Mouse (Mus musculus): Measurements from ENCODE around the gene Frmpd1. TPM values are rescaled to one million over a fixed set of nuclear protein-coding genes. Genes with fewer than 3 reads are reported as not detected.

Gene Frmpd1
- total and polyA plus RNA-seq, 3 experiments = 0.23 to 0.47 TPM; not detected in 1

GRCm38 (mm10) chr4:45261551-45261950 lies 76.9 kb downstream of the Frmpd1 start:
- Histone ChIP-seq H3K79me2 (ENCODE audit: control insufficient read depth, insufficient read depth, low read length, poor library complexity) (no peaks in the 10 kb centered on the region), H3K27ac (ENCODE audit: control insufficient read depth, low read depth, low read length) (no peak overlapping the region), H3K4me1 (ENCODE audit: control insufficient read depth in 1 of 2, insufficient read depth in 2 of 2, low read length in 2 of 2) (no peaks in the 10 kb centered on the region), H3K4me3 (ENCODE audit: control insufficient read depth in 1 of 2, insufficient read depth in 1 of 2, low read depth in 2 of 2, low read length in 2 of 2) (no peak overlapping the region), H3K27me3 (ENCODE audit: control insufficient read depth in 1 of 2, insufficient read depth in 2 of 2, low read length in 2 of 2) (peaks cover 8 to 16% of the 10 kb centered on the region in 2 experiments; a peak in 3 of 4 replicates), H3K9ac (ENCODE audit: control insufficient read depth, low read depth, low read length, poor library complexity, severe bottlenecking) (no peak overlapping the region), H3K36me3 (ENCODE audit: control insufficient read depth in 1 of 2, insufficient read depth in 2 of 2, low read length in 2 of 2) (no peaks in the 10 kb centered on the region), H3K9me3 (replicated peaks; ENCODE audit: insufficient read depth, low read length) (no peaks in the 10 kb centered on the region)
- DNase-seq (ENCODE audit: low read depth, low spot score) = no peak
- TF ChIP-seq HCFC1 (IDR thresholded peaks at IDR 0.05; ENCODE audit: low read depth, low read length) (no peak), USF1 (IDR thresholded peaks at IDR 0.05; ENCODE audit: low read depth, low read length) (no peak), NELFE (IDR thresholded peaks at IDR 0.05; ENCODE audit: low read depth, low read length) (no peak), UBTF (IDR thresholded peaks at IDR 0.05; ENCODE audit: borderline replicate concordance, insufficient read depth, low read depth, low read length) (no peak), USF2 (IDR thresholded peaks at IDR 0.05; ENCODE audit: borderline replicate concordance in 1 of 2, insufficient read depth in 1 of 2, low read depth in 1 of 2, low read length in 2 of 2) (no peak), ZMIZ1 (IDR thresholded peaks at IDR 0.05; ENCODE audit: low read depth, low read length) (no peak), SIN3A (IDR thresholded peaks at IDR 0.05; ENCODE audit: low read length) (no peak), POLR2AphosphoS5 (IDR thresholded peaks at IDR 0.05; ENCODE audit: borderline replicate concordance, low read depth, low read length) (no peak), CHD2 (IDR thresholded peaks at IDR 0.05; ENCODE audit: low read length) (no peak), POLR2AphosphoS2 (IDR thresholded peaks at IDR 0.05; ENCODE audit: low read length) (no peak), ELF1 (IDR thresholded peaks at IDR 0.05; ENCODE audit: low read depth, low read length) (no peak), CTCF (IDR thresholded peaks at IDR 0.05 in 2 of 3, conservative IDR thresholded peaks at IDR 0.05 in 1 of 3; ENCODE audit: control insufficient read depth in 1 of 3, insufficient read depth in 1 of 3, low read depth in 2 of 3, low read length in 3 of 3, poor library complexity in 1 of 3, severe bottlenecking in 1 of 3) (no peak), SMC3 (IDR thresholded peaks at IDR 0.05; ENCODE audit: low read depth, low read length) (no peak), ZKSCAN1 (IDR thresholded peaks at IDR 0.05; ENCODE audit: low read depth, low read length) (no peak)

GRCm38 (mm10) chr4:45267883-45268282 lies 83.2 kb downstream of the Frmpd1 start:
- H3K9me3 ChIP-seq (replicated peaks; ENCODE audit: insufficient read depth, low read length) = no peaks in the 10 kb centered on the region
- no peaks in the 10 kb centered on the region; the same call in 1 of the 2 replicates for H3K79me2 ChIP-seq (ENCODE audit: control insufficient read depth, insufficient read depth, low read length, poor library complexity)
- peaks cover 0 to 22% of the 10 kb centered on the region in 2 experiments; a peak in 2 of 4 replicates for H3K36me3 ChIP-seq (ENCODE audit: control insufficient read depth in 1 of 2, insufficient read depth in 2 of 2, low read length in 2 of 2)
- H3K9ac ChIP-seq (ENCODE audit: control insufficient read depth, low read depth, low read length, poor library complexity, severe bottlenecking) = peak overlapping the region; percentile 32; the same call in 1 of the 2 replicates
- H3K4me1 ChIP-seq (ENCODE audit: control insufficient read depth in 1 of 2, insufficient read depth in 2 of 2, low read length in 2 of 2) = peaks cover 14 to 24% of the 10 kb centered on the region in 2 experiments
- H3K27me3 ChIP-seq (ENCODE audit: control insufficient read depth in 1 of 2, insufficient read depth in 2 of 2, low read length in 2 of 2) = no peaks in the 10 kb centered on the region
- peak overlapping the region; percentile 27 to 36; a peak in 2 of 4 replicates for H3K4me3 ChIP-seq (ENCODE audit: control insufficient read depth in 1 of 2, insufficient read depth in 1 of 2, low read depth in 2 of 2, low read length in 2 of 2)
- H3K27ac ChIP-seq (ENCODE audit: control insufficient read depth, low read depth, low read length) = peak overlapping the region; percentile 81
- peak; percentile 82 for DNase-seq (ENCODE audit: low read depth, low spot score)
- TF ChIP-seq MAZ (IDR thresholded peaks at IDR 0.05; ENCODE audit: low read depth, low read length) = no peak
- no peak for TF ChIP-seq MEF2A (IDR thresholded peaks at IDR 0.05; ENCODE audit: extremely low read depth, insufficient replicate concordance, low read depth, low read length, poor library complexity, severe bottlenecking)
- no peak for TF ChIP-seq E2F4 (IDR thresholded peaks at IDR 0.05; ENCODE audit: borderline replicate concordance, low read depth, low read length)
- TF ChIP-seq SMC3 (IDR thresholded peaks at IDR 0.05; ENCODE audit: low read depth, low read length) = no peak
- TF ChIP-seq POLR2A (IDR thresholded peaks at IDR 0.05; ENCODE audit: control insufficient read depth in 1 of 2, insufficient read depth in 1 of 2, low read depth in 1 of 2, low read length in 2 of 2, poor library complexity in 1 of 2) = no peak
- TF ChIP-seq CHD1 (IDR thresholded peaks at IDR 0.05; ENCODE audit: low read depth, low read length) = no peak
- TF ChIP-seq GATA1 (IDR thresholded peaks at IDR 0.05; ENCODE audit: low read depth, low read length) = peak; percentile 93
- TF ChIP-seq JUND (IDR thresholded peaks at IDR 0.05; ENCODE audit: low read depth, low read length) = no peak
- peak; percentile 78 for TF ChIP-seq SIN3A (IDR thresholded peaks at IDR 0.05; ENCODE audit: low read length)
- TF ChIP-seq TBP (IDR thresholded peaks at IDR 0.05; ENCODE audit: low read depth, low read length) = no peak
- peak; percentile 62 for TF ChIP-seq TCF12 (IDR thresholded peaks at IDR 0.05; ENCODE audit: low read depth, low read length)
- TF ChIP-seq USF2 (IDR thresholded peaks at IDR 0.05; ENCODE audit: borderline replicate concordance in 1 of 2, insufficient read depth in 1 of 2, low read depth in 1 of 2, low read length in 2 of 2) = peak in 1 of 2 experiments; percentile 41; a peak in 1 of 4 replicates
- TF ChIP-seq ETS1 (IDR thresholded peaks at IDR 0.05; ENCODE audit: low read depth, low read length) = peak; percentile 81
- no peak for TF ChIP-seq MAFK (IDR thresholded peaks at IDR 0.05; ENCODE audit: borderline replicate concordance, low read depth, low read length)
- TF ChIP-seq CHD2 (IDR thresholded peaks at IDR 0.05; ENCODE audit: low read length) = no peak
- no peak for TF ChIP-seq MYB (IDR thresholded peaks at IDR 0.05; ENCODE audit: low read depth, low read length)
- TF ChIP-seq EP300 (IDR thresholded peaks at IDR 0.05; ENCODE audit: low read depth in 1 of 2, low read length in 2 of 2) = peak; percentile 74 to 81
- TF ChIP-seq MAX (IDR thresholded peaks at IDR 0.05; ENCODE audit: low read length) = peak; percentile 48
- TF ChIP-seq KAT2A (conservative IDR thresholded peaks at IDR 0.05; ENCODE audit: low read depth, low read length) = 0 out of 2 replicates have a peak, but pooled peaks have one; percentile 11
- no peak for TF ChIP-seq POLR2AphosphoS5 (IDR thresholded peaks at IDR 0.05; ENCODE audit: borderline replicate concordance, low read depth, low read length)
- no peak for TF ChIP-seq ZMIZ1 (IDR thresholded peaks at IDR 0.05; ENCODE audit: low read depth, low read length)
- 0 out of 2 replicates have a peak, but pooled peaks have one; percentile 52 for TF ChIP-seq RCOR1 (IDR thresholded peaks at IDR 0.05; ENCODE audit: low read depth, low read length)
- TF ChIP-seq CTCF (IDR thresholded peaks at IDR 0.05 in 2 of 3, conservative IDR thresholded peaks at IDR 0.05 in 1 of 3; ENCODE audit: control insufficient read depth in 1 of 3, insufficient read depth in 1 of 3, low read depth in 2 of 3, low read length in 3 of 3, poor library complexity in 1 of 3, severe bottlenecking in 1 of 3) = no peak

Data from MEL (cell line).